Mouse (Mus musculus): ENCODE measurements around the gene Polrmt. TPM values are rescaled to one million over a fixed set of nuclear protein-coding genes. Genes with fewer than 3 reads are reported as not detected.

Polrmt gene
- total RNA-seq, 1 experiment, result 109 TPM

DNA sequence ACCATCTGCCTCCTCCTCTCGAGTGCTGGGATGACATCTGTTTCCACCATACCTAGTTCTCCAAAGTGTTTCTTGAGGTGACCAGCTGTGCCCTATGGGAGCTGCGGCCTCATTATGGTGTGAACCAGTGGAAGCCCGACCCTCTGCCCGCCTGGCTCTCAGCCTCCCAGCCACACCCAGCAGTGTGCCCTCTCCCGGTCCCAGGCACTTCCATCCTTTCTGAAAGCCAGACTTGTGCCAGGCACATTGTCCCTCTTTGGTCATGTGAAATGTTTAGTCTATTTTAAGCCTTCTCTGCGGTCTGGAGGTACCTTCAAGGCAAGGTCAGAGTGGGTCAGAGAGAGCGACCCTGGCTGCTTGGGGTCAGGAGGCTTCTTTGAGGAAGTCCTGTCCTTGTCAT lies 22.7 kb downstream of the Polrmt start:
- H3K27ac ChIP-seq (ENCODE audit: insufficient read depth, low read depth, low read length, poor library complexity, severe bottlenecking), result no peak overlapping the region
- in situ Hi-C loops (cut with MboI; ENCODE audit: low sequenced_read_pairs in 2 of 2, unreplicated experiment in 2 of 2), result no loop called here
- no peaks in the 10 kb centered on the region for H3K36me3 ChIP-seq (ENCODE audit: control insufficient read depth, insufficient read depth, low read length, poor library complexity, severe bottlenecking)
- no peak overlapping the region for H3K4me3 ChIP-seq (ENCODE audit: insufficient read depth in 1 of 2, low read depth in 1 of 2, low read length in 2 of 2, poor library complexity in 1 of 2, severe bottlenecking in 1 of 2)
- H3K4me1 ChIP-seq (ENCODE audit: control insufficient read depth in 2 of 2, insufficient read depth in 2 of 2, low read length in 2 of 2, poor library complexity in 1 of 2), result peaks cover 0 to 5% of the 10 kb centered on the region in 2 experiments; a peak in 1 of 4 replicates
- no peak overlapping the region for H3K9ac ChIP-seq (ENCODE audit: insufficient read depth, low read depth, low read length, poor library complexity, severe bottlenecking)
- TF ChIP-seq CHD2 (IDR thresholded peaks at IDR 0.05; ENCODE audit: low read depth, low read length), result no peak
- DNase-seq (ENCODE audit: low read depth, low spot score), result no peak
- no peaks in the 10 kb centered on the region for H3K9me3 ChIP-seq (ENCODE audit: control insufficient read depth, insufficient read depth, low read depth, low read length)

DNA sequence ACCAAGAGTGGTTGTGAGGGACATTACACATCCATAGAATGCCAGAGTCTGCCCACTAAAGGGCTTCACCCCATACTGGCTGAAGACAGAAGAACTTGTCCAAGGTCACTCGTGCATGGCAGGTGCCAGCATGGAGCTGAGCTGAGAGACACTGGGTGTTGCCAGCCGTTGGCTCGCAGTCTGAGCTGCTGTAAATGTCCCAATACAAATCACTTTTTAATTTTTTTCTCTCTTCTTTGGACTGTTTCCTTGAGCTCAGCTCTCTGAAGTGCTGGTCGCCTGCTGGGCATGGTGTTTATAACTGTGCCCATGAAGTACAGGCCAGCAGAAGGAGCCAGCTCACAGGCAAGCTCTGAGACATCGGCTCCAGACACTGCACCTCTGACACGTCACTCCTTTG lies 23.3 kb downstream of the Polrmt start:
- in situ Hi-C loops (cut with MboI; ENCODE audit: low sequenced_read_pairs in 2 of 2, unreplicated experiment in 2 of 2), result no loop called here
- no peak overlapping the region for H3K4me3 ChIP-seq (ENCODE audit: insufficient read depth in 1 of 2, low read depth in 1 of 2, low read length in 2 of 2, poor library complexity in 1 of 2, severe bottlenecking in 1 of 2)

DNA sequence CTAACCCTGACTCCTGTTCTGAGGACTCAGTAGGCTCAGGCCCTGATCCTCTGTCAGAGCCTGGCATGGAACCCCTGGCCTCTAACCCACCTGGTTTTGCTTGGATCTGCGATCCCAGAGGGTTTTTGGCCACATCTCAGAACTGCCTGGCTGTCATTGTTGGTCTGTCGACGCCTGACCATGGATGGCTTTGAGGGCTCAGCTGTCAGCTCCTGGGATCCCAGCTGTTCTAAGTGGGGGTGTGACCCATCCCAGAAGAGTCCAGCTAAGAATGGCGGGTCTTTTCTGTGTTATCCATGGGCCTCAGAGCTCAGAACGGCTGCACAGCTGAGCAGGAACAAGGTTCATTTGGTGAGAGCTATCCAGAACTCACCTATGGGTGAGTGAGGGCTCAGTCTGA lies 25.3 kb downstream of the Polrmt start:
- Histone ChIP-seq H3K9ac (ENCODE audit: insufficient read depth, low read depth, low read length, poor library complexity, severe bottlenecking) (no peak overlapping the region), H3K27ac (ENCODE audit: insufficient read depth, low read depth, low read length, poor library complexity, severe bottlenecking) (no peak overlapping the region), H3K36me3 (ENCODE audit: control insufficient read depth, insufficient read depth, low read length, poor library complexity, severe bottlenecking) (no peaks in the 10 kb centered on the region), H3K4me3 (ENCODE audit: insufficient read depth in 1 of 2, low read depth in 1 of 2, low read length in 2 of 2, poor library complexity in 1 of 2, severe bottlenecking in 1 of 2) (no peak overlapping the region), H3K4me1 (ENCODE audit: control insufficient read depth in 2 of 2, insufficient read depth in 2 of 2, low read length in 2 of 2, poor library complexity in 1 of 2) (peaks cover 0 to 8% of the 10 kb centered on the region in 2 experiments; a peak in 1 of 4 replicates), H3K9me3 (ENCODE audit: control insufficient read depth, insufficient read depth, low read depth, low read length) (no peaks in the 10 kb centered on the region)
- TF ChIP-seq HCFC1 (IDR thresholded peaks at IDR 0.05; ENCODE audit: borderline replicate concordance, insufficient read depth, low read length) (no peak), ZNF384 (IDR thresholded peaks at IDR 0.05; ENCODE audit: low read depth, low read length) (no peak), MAFK (IDR thresholded peaks at IDR 0.05; ENCODE audit: insufficient read depth, low read depth, low read length) (no peak), ZC3H11A (IDR thresholded peaks at IDR 0.05; ENCODE audit: borderline replicate concordance, low read depth, low read length) (no peak), CHD2 (IDR thresholded peaks at IDR 0.05; ENCODE audit: low read depth, low read length) (no peak)
- in situ Hi-C loops (cut with MboI; ENCODE audit: low sequenced_read_pairs in 2 of 2, unreplicated experiment in 2 of 2), result no loop called here
- DNase-seq (ENCODE audit: low read depth, low spot score), result no peak

More for the DNA sequence above, 23.3 kb downstream of the Polrmt start:
- no peak for TF ChIP-seq MAFK (IDR thresholded peaks at IDR 0.05; ENCODE audit: insufficient read depth, low read depth, low read length)
- no peak for TF ChIP-seq CHD2 (IDR thresholded peaks at IDR 0.05; ENCODE audit: low read depth, low read length)
- no peak for TF ChIP-seq HCFC1 (IDR thresholded peaks at IDR 0.05; ENCODE audit: borderline replicate concordance, insufficient read depth, low read length)
- no peak for TF ChIP-seq ZC3H11A (IDR thresholded peaks at IDR 0.05; ENCODE audit: borderline replicate concordance, low read depth, low read length)
- no peak for TF ChIP-seq ZNF384 (IDR thresholded peaks at IDR 0.05; ENCODE audit: low read depth, low read length)
- Histone ChIP-seq H3K36me3 (ENCODE audit: control insufficient read depth, insufficient read depth, low read length, poor library complexity, severe bottlenecking) (no peaks in the 10 kb centered on the region), H3K9ac (ENCODE audit: insufficient read depth, low read depth, low read length, poor library complexity, severe bottlenecking) (no peak overlapping the region), H3K9me3 (ENCODE audit: control insufficient read depth, insufficient read depth, low read depth, low read length) (no peaks in the 10 kb centered on the region), H3K27ac (ENCODE audit: insufficient read depth, low read depth, low read length, poor library complexity, severe bottlenecking) (no peak overlapping the region), H3K4me1 (ENCODE audit: control insufficient read depth in 2 of 2, insufficient read depth in 2 of 2, low read length in 2 of 2, poor library complexity in 1 of 2) (peaks cover 0 to 3% of the 10 kb centered on the region in 2 experiments; a peak in 1 of 4 replicates)
- DNase-seq (ENCODE audit: low read depth, low spot score), result no peak

DNA sequence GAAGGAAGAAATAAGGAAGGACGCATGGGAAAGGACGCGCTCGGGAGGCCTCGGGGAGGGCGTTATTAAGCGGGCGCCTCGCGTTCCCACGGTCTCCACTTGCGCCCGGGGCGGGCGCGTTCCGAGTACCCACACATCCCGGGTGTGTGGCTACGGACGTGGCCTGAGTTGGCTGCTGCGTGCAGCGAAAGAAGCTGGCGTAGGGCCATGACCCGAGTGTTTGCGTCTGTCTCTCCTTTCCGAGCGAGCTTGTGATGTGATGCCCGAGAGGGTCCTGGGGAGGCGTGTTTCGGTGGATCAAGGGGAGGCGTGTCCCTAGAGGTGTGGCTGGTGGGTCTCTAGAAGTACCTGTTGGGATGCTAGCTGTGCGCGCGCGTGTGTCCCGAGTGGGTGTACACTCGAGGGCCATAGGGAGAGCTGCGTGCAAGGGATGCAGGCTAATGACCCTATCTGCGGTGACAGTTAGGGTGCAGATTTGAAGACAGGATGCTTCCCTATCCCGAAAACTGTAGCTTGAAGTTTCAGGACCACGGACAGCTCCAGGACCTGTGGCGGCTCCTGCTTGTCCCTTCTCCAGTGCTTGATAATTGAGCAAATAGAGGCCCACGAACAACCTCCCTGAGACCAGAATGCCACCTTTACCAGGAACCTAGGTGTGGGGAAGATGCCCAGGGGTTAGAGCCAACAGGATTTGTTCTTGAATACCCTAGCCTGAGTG lies 28.6 kb downstream of the Polrmt start:
- no peak overlapping the region for H3K9ac ChIP-seq (ENCODE audit: insufficient read depth, low read depth, low read length, poor library complexity, severe bottlenecking)
- H3K9me3 ChIP-seq (ENCODE audit: control insufficient read depth, insufficient read depth, low read depth, low read length), result no peaks in the 10 kb centered on the region
- no peaks in the 10 kb centered on the region for H3K36me3 ChIP-seq (ENCODE audit: control insufficient read depth, insufficient read depth, low read length, poor library complexity, severe bottlenecking)
- H3K4me3 ChIP-seq (ENCODE audit: insufficient read depth in 1 of 2, low read depth in 1 of 2, low read length in 2 of 2, poor library complexity in 1 of 2, severe bottlenecking in 1 of 2), result peak overlapping the region; percentile 63 to 79
- DNase-seq (ENCODE audit: low read depth, low spot score), result peak; percentile 84
- H3K4me1 ChIP-seq (ENCODE audit: control insufficient read depth in 2 of 2, insufficient read depth in 2 of 2, low read length in 2 of 2, poor library complexity in 1 of 2), result peaks cover 0 to 6% of the 10 kb centered on the region in 2 experiments; a peak in 1 of 4 replicates
- TF ChIP-seq ZNF384 (IDR thresholded peaks at IDR 0.05; ENCODE audit: low read depth, low read length) (no peak), CHD2 (IDR thresholded peaks at IDR 0.05; ENCODE audit: low read depth, low read length) (no peak), ZC3H11A (IDR thresholded peaks at IDR 0.05; ENCODE audit: borderline replicate concordance, low read depth, low read length) (no peak), MAFK (IDR thresholded peaks at IDR 0.05; ENCODE audit: insufficient read depth, low read depth, low read length) (no peak), HCFC1 (IDR thresholded peaks at IDR 0.05; ENCODE audit: borderline replicate concordance, insufficient read depth, low read length) (no peak)
- H3K27ac ChIP-seq (ENCODE audit: insufficient read depth, low read depth, low read length, poor library complexity, severe bottlenecking), result no peak overlapping the region
- in situ Hi-C loops (cut with MboI; ENCODE audit: low sequenced_read_pairs in 2 of 2, unreplicated experiment in 2 of 2), result no loop called here
